Mouse (Mus musculus): ENCODE data around the gene Xdh. TPM values are rescaled to one million over a fixed set of nuclear protein-coding genes. Genes with fewer than 3 reads are reported as not detected.

Gene Xdh
- polyA plus RNA-seq (2017; shearing (Covaris generic)), result 10 to 100 TPM; 19.1 to 39.8 TPM

DNA sequence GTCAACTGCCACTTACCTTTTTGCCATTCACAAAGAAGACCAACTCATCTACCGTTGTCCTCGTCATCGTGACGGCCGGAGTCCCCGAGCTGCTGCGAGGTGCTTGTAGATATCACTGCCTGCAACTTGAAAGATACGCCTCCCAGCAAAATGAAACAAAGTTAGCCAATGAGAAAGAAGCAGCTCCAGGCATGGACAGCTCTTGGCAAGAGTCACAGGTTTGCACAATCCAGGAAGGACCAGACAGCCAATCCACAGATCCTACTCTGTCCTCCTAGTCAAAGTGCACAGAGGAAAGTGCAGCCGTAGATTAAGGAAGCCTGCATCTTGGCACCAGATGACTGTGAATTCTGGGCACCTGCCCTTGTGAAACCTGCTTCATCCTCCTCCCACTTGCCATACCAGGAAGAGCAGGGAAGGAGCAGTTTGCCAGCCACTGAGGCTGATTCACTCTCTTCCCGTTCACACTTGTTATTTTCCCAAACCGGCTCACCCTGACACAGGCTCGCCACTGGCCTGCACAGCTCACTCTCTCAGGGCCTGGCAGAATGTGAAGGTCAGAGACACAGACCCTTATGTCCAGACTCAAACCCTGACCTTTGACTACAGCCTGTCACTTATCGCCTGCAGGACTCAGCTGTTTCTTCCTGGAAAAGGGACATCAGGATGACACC, at the start of gene Xdh:
TSS of gene Xdh (minus strand) at position 135 of the 674 bp plus-strand sequence.
- ATAC-seq, result peak; percentile 17

DNA sequence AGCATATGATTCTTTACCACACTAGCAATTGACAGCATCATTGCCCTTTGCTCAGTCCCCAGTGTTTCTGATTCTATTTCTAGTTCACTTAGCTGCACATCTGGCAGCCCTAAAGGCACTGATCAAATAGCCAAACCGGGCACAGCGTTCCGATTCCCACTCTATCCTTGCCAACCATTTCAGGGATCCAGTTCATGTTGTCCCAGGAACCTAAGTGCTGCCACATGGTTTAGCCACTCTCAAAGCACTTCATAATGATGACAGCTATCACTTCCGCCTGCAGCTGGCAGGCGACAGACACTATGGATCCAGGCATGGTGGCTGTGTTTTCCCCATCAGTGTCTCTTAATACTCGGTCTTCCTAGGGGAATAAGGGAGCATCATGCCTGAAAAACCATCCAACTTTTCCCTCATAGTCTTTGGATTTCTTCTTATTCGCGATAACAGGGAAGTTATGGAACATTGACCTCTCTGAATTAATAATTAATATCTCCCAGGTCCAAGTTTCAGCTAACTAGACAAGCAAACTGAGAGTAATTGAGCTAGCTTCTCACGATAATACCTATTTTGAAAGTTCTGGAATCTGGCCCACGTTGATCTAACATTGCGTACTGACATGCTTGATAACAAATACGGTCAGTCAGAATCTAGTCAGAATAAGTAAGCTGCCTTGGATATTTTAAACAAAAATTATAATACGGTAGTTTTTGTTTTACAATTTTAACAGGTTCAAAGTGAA, 46.1 kb upstream of the Xdh start:
- ATAC-seq, result no peak

DNA sequence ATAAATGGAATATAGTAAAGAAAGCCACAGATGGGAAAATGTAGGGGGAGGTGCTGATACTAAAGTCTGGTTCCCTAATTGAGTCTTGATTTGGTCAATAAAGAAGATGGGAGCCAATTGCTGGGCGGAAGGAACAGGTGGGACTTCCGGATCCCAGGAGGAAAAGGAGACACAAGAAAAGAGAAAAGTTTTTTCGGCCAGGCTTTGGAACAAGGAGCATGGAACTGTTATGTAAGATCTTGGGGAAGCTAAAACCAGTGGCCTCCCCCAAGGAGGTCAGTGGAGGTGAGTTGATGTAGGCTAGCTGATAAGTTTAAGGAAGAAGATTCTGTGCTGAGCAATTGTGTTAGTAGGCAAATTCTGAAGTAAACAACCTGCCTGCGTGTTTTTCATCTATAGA, 41.3 kb upstream of the Xdh start:
- no peak for ATAC-seq

DNA sequence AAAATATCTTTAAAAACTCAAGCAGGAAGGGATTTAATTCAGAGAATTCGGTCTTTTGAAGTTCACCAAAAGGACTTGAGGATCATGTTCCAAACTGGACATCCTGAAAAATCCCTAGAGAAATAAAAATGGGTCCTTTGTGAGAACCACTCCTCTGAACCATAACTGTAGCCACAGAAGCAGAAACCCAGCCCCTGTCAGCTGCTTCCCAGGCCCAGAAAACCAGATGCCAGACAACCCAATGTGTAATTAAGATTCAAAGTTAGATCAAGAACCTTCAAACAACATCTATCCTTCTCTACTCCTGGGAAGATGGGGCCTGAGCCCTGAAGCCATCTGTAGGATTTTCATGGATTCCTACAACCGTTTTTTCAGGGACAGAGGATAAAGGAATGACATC, 36.6 kb upstream of the Xdh start:
- ATAC-seq, result no peak

DNA sequence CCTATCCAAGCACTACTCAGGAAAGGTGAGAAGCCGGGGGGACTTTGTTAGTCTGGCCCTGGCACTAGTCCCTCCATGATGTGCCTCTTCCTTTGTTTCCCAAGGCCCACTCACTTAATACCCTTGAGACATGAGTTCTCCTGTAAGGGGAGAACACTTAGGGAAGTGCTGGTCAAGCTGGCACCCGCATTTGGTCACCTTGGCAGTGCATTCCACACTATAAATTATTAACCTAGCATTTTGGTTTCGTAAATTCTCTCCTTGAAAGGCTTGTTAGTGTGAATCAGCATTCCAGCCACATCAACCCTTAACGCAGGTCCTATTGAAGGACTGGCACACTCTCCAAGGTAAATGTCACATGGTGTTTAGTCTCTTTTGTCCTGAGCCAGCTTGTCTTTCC, 35.9 kb upstream of the Xdh start:
- no peak for ATAC-seq

DNA sequence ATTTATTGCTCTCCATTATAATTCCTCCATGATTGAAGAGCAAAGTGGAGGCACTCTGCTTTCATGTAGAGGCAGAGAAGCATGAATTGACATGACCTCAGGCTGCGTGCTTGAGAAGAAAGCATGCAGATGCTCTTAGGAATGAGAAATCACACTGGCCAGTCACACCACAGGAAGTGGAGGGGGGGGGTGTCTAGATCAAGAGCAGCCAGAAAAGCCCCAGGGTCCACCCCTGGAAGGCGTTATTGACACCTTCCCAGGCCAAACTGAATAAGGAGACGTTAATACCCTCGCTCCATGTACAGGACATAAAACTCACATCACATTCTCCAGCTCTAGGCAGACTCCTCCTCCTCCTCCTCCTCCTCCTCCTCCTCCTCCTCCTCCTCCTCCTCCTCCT, 34.5 kb upstream of the Xdh start:
- ATAC-seq, result no peak

DNA sequence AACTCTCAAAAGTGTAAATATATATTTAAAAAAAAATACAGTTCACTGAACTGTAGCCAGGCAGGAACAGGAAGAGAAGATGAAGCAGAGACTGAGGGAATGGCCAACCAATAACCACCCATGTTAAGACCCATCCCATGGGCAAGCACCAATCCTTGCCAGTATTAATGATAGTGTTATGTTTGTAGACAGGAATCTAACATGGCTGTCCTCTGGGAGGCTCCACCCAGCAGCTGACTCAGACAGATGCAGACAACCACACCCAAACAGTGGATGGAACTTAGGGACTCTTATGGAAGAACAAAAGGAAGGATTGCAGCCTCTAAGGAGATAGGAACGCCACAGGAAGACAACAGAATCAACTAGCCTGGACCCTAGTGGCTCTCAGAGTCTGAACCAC, 32.9 kb upstream of the Xdh start:
- no peak for ATAC-seq

DNA sequence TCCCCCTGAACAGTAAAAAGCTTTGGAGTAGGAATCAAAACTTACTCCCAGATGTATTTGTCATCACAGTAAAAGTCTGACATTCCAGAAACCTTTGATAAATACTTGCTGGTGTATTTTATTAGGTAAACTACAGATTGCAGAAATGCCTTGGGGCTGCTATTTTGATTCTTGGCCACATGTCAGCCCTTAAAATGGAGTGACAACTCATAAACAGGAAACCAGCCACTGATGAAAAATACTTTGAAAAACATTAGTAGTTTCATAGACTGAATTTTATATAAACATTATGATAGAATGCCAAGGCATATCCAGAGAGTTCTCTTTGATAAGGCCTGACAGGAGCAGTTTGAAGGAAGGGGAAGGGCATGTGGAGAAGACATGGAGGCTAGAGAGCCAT, 26.1 kb upstream of the Xdh start:
- no peak for ATAC-seq

DNA sequence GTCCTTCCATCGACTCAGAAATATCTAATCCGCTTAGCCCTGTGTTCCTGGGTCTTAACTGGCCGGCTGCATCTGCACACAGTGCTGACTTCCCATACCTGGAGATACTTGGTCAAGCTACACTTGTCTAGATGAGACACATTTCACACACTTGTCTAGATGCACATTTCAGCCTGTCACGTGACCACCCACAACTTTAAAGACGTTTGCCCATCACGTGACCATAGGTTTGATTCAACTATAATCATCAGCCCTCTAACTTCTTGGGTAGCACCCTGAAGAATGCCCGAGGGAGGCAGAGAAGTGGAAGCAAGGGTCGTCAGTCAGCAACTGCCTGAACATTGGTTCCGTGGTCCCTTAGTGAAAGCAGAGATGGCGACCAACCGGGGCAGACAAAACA, 22.7 kb upstream of the Xdh start:
- no peak for ATAC-seq

DNA sequence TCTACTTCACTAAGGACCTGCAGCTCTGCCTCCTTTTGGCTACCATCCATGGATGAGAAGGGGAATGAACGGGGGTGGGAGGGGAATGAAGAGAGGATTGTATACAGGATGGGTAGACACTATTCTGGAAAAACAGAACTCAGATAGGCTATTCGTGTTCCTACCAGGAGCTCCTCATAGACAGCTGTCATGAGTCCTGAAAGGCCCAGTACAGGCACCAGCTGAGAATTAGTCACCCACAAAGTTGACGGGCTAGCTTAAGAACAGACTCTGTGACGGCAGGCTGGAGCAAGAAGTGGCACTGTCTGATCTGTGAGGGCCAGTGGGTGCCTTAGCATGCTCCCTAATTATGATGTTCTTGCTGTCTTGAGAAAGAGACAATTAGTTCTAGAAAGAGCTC, 21.3 kb upstream of the Xdh start:
- no peak for ATAC-seq

DNA sequence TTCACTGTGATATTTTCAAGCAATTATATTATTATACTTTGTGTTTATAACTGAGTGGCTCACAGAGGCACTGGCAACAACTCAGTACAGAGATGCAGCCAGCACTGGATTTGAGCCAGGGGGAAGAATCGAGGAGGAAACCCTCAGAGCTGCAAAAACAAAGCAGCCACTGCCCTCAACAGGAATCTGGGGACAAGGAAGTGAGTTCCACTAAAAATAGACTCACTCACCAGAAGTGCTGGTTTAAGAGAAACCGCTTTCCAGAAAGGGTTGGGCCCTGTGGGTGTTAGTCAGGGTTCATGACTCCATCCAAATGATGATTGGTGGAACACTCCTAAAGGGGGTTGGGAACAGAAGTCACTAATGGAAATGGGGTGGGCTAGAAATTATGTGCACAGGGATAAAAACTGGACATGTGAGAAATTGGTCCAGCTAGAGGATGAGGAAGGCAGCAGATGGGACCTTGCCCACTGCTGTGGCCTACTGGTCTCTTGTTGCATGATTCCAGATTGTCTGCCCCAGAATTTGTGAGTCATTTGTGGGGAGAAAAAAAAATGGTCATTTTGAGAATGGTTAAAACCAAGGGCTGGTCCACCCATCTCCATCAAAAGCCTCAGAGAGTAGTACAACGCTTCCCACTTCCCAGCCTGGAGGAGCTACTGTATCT, 20.5 kb upstream of the Xdh start:
- no peak for ATAC-seq

DNA sequence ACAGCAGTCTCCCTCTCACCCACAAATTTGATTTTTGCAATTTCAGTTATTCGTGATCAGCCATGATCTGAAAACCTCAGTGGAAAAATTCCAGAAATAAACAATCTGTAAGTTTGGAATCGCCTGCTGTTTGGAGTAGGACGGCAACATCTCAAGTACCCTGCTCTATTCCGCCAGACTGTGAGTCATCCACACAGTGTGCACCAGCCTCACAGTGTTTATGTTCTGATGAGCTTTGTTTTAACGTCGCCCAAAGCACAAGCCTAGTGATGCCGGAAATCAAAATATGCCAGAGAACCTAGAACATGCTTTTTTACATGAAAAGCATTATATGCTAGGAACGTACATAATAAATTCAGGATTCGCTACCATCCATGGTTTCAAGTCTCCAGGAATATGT, 14.9 kb upstream of the Xdh start:
- ATAC-seq, result no peak

DNA sequence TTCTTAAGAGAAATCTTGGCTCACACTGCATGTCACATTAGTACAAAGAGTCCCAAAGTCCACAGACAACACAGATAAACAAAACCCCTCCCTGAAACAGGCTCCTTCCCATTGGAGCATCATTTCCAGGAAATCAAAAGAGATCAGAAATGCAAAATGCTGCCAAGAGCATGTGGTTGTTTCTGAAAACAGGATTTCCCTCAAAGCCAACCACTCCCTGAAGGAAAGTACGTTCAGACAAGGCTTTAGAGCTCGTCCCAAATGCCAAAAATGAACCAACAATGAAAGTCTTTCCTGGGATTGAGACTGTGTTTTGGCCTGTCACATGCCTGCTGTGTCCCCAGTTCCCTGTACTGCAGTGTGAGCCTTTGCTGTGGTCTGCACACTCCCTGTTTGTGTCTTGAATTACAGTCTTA, 12.6 kb upstream of the Xdh start:
- ATAC-seq, result no peak

DNA sequence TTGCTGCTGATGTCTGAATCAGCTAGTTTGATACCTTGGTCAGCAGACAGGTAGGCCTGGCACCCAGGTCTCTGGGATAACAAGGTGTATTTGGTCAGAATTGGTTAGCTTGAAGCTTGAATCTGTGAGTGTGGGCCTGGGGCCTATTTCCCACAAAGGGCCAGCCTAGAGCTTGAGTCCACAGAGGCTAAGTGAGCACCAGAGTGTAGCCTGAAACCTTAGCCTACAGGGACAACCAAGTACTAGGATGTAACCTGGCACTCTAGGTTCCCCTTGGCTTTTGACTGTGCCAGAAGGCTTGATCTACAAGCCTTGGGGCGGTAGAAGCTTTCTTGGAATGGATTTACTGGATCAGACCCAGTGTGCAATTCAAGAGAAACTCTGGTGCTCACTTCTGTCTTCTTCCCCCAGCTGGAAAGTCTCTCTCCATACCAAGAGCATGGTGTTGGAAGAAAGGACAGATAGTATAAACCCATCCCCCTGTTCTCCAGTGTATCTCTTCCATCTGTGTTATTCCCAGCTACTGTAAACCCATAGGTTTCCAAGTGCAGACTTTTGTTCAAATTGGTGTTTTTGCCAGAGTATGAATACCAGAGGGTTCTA, 11.9 kb upstream of the Xdh start:
- ATAC-seq, result no peak

DNA sequence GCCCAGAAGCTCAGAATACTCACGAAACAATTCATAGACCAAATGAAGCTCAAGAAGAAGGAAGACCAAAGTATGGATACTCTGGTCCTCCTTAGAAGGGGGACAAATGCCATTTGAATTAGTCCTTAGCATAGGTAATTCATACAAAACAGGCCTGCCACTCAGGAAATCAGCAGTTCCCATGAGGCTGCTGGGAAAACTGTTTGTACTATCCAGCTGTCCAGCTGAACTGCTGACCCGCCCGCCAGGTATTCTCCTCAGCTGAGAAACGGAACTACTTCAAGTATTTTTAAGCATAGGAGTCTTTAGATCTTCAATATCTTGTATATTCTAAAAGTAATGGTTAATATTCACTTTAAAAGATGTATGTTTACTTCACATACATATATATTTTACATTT, 10.7 kb upstream of the Xdh start:
- ATAC-seq, result no peak

DNA sequence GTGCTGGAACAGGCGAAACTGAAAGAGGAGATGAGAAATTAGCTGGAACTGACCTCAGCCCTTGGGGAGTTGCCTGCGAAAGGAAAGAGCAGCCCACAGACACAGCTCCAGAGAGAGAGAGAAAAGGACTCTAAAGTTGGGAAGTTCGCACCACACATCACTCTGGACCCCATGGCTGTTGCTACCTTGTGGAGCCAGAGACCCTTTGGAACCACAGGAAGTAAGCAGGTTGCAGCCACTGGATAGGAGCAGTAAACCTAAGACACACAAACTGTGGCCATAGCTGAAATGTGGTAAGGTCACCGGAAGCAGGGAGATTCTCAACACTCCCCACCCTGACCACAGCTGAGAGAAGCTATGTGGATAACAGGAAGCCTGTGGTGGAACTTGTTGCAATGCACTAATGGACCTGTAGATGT, 2.1 kb upstream of the Xdh start:
- peak; percentile 82 for ATAC-seq

DNA sequence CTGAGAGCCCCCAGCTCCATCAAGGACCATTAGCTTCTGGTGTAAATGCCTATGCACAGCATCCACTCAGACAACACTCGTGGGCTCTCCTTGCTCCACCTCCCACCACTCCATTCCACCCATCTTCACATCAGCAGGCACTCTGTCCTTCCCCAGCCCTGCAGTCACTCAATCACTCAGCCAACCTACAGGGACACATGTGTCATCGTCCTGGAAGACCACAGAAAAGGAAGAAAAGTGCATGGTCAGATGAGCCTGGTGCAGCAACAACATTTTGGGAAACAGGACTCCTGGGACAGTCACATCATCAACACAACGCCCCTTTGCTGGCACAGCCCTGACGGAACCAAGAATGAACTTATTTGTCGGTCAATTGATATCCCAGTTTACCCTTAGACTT, 974 bp upstream of the Xdh start:
- no peak for ATAC-seq

DNA sequence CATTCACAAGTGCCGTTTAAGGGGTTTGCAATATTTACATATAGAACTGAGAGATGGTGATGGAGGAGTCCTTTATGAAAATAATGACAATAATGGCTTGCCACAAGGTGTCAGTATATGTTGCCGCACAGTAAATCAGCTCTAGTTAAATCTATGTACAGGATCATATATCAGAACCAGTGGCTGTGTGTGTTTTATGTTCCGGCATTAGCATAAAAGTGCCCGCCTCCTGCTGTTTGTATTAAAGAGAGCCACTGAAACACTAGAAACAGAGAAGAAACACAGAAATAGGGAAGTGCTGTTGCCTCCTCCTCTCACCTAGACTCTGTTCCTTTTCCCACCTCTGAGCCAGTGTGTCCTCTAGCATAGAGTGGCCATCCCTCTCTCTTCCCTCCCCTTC, 498 bp downstream of the Xdh start:
- ATAC-seq, result peak; percentile 64

DNA sequence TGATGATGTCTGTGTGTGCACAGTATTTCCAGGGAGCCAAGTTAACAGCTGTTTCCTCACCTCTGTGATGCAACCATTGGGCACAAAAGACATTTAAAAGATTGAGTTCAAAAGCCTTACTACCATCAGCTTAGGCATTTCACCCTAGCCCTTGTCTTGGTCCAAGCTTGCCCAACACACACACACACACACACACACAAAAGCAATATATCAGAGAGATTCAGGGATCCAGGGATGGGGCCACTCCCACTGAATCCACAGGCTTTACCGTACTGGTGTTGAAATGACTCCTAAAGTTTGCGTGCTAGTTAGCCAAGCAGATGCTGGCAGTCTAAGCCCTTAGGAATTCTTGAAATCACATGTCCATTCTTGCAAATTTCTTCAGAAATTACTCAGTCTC, 1.2 kb downstream of the Xdh start:
- no peak for ATAC-seq

DNA sequence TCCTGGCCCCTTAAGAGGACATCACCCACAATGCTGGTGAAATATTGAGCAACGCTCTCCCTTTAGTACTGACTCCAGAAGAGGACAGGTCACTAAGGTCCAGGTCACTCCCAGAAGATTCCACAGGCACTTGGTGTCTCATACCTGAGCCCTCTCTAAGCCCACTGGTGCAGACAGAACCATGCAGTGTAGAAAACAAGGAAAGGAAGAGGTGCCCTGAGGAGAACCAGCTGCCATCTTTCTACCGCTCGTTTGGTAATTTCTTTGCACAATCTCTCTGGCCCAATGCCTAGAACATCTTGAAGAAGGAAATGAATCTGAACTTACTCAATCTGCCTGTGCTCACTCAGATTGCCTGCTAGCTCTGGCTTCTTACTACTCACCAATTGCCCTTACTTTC, 2.0 kb downstream of the Xdh start:
- ATAC-seq, result no peak

DNA sequence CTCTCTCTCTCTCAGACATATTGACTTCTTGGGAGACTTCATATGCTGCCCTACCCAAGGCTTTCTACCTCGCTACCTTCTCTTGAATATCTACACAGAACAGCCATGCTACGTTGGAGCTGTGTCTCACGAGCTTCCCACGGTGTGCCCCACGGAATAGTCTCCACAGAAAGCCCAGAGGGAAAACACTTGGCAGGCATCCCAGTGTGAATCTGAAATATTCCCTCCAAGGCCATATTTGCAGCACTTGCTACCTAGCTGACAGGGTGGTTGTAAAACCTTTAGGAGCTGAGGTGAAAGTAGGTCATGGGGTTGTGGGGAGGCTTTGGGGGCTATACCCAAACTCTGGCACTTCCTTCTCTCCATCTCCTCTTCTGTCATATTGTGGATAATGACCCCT, 3.1 kb downstream of the Xdh start:
- no peak for ATAC-seq

DNA sequence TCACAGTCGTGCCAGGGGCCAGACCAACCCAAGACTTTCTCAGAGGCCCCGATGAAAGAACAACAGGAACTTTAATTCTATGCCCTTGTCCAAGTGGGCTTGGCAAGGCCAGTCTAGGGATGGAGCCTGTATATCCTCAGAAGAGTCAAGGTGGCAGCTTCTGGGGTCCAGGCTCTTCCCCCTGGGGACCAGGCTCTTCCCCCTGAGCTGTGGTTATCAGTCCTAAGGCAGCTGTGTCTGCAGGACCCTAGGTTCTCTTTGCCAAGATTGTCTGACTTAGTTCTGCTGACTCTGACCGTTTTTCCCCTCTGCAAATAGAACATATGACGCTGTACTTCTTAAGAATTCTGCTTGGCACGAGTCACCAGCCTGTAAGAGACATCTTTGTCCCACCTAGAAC, 5.3 kb downstream of the Xdh start:
- ATAC-seq, result no peak

DNA sequence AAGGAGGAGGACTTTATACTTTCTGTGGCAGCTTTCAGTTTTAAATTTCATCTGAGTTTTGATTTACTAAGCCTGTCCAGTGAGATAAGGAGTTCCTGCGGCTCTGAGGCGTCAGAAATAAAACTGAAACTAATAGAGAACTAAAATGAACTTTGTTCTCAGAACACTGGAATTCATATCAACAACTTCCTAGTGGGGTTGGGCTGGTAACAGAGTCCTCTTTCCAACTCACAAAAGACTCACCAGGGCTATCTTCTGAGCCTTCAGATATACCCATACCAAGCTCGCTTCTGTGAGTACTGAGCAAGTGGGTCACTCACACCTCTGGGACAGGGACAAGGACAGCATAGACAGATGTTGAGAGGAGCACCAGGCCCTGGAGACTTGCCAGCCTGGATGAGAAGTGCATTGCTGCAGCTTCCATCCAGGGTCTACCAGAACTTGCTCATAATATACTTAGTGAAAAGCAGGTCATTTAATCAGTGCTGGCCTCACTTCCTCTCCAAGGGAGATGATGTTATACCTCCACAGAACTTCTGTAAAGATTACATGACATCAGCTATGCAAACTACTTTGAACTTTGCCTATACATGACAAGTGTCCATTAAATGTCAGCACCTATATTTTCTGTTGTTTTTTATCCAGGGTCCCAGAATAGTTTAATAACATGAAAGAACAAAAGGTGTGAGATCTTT, 7.6 kb downstream of the Xdh start:
- peak; percentile 80 for ATAC-seq

All from activated CD4-positive, CD25-positive, alpha-beta regulatory T cell, adult 4 months (primary cell).